Mouse (Mus musculus): ENCODE results near the gene Anapc4. TPM values are rescaled to one million over a fixed set of nuclear protein-coding genes. Genes with fewer than 3 reads are reported as not detected.

Gene Anapc4
- 4.4 and 6.5 TPM in 2 replicates for polyA plus RNA-seq (2012; ENCODE audit: low replicate concordance)

GRCm38 (mm10) chr5:52833761-52834274 is at the start of gene Anapc4:
Gene Anapc4 (plus strand): TSS chr5:52834012.

Other genes with a start within 250 kb of the Anapc4 start
- gene Sepsecs, start 164.3 kb upstream of the Anapc4 start, polyA plus RNA-seq (2012; ENCODE audit: low replicate concordance): 0.37 and 0.90 TPM in 2 replicates
- gene Pi4k2b, start 92.4 kb upstream of the Anapc4 start, polyA plus RNA-seq (2012; ENCODE audit: low replicate concordance): 4.8 and 11.1 TPM in 2 replicates
- 4.2 and 4.4 TPM in 2 replicates for gene Zcchc4, start 58.6 kb upstream of the Anapc4 start, polyA plus RNA-seq (2012; ENCODE audit: low replicate concordance)
- not detected in 2 replicates for gene Slc34a2, start 204.1 kb downstream of the Anapc4 start, polyA plus RNA-seq (2012; ENCODE audit: low replicate concordance)